Mouse (Mus musculus) cerebellum, adult 2 months (tissue): ENCODE data around the gene Dlk2. TPM values are rescaled to one million over a fixed set of nuclear protein-coding genes. Genes with fewer than 3 reads are reported as not detected.

Experiments
- DNase-seq, 2 experiments: peaks; one replicate each; pipeline ENCODE4 v3.0.0; 2021
- H3K27ac ChIP-seq: fragments of 200-500 bp; 2 replicates; pipeline ENCODE4 v1.5.1; 2012; ENCODE audit warnings: low read length, control low read depth, inconsistent platforms; ENCODE audit not compliant: insufficient read depth
- H3K27me3 ChIP-seq: fragments of 200-500 bp; 2 replicates; pipeline ENCODE4 v1.6.1; 2012; ENCODE audit warnings: inconsistent platforms, mild to moderate bottlenecking, low read length, moderate library complexity; ENCODE audit not compliant: control insufficient read depth, insufficient read depth
- H3K4me1 ChIP-seq: fragments of 200-500 bp; 2 replicates; pipeline ENCODE4 v1.6.1; 2011; ENCODE audit warnings: low read length; ENCODE audit not compliant: control insufficient read depth, insufficient read depth
- H3K4me3 ChIP-seq: fragments of 200-500 bp; replicated peaks from 2 replicates; pipeline ENCODE3; 2011; ENCODE audit warnings: mild to moderate bottlenecking, low read depth, low read length, control low read depth; ENCODE audit not compliant: insufficient read depth
- CTCF ChIP-seq: fragments of 200-500 bp; IDR thresholded peaks from 2 replicates; pipeline ENCODE4 v1.5.1; 2011; ENCODE audit warnings: low read depth, mild to moderate bottlenecking, control low read depth, low read length, moderate library complexity, borderline replicate concordance; ENCODE audit not compliant: insufficient read depth
- POLR2A ChIP-seq: fragments of 200-500 bp; IDR thresholded peaks from 2 replicates; pipeline ENCODE4 v1.6.1; 2011; ENCODE audit warnings: low read length, control low read depth, borderline replicate concordance; ENCODE audit not compliant: insufficient read depth
- WGBS: fragments of 180-500 bp; shearing (Covaris S2); methylation state at CpG from one replicate; pipeline ENCODE4 v1.1.7; 2018; 5-methylcytosine and 5-hydroxymethylcytosine counted together
- polyA plus RNA-seq: library from polyadenylated mRNA; depleted of rRNA; stranded (reverse); fragments of >200 nt; gene quantifications from 2 replicates; pipeline ENCODE4 v1.2.3, GENCODE M21; 2012; rRNA removed

Dlk2 gene
- polyA plus RNA-seq, result 8.8 and 9.0 TPM in 2 replicates

DNA sequence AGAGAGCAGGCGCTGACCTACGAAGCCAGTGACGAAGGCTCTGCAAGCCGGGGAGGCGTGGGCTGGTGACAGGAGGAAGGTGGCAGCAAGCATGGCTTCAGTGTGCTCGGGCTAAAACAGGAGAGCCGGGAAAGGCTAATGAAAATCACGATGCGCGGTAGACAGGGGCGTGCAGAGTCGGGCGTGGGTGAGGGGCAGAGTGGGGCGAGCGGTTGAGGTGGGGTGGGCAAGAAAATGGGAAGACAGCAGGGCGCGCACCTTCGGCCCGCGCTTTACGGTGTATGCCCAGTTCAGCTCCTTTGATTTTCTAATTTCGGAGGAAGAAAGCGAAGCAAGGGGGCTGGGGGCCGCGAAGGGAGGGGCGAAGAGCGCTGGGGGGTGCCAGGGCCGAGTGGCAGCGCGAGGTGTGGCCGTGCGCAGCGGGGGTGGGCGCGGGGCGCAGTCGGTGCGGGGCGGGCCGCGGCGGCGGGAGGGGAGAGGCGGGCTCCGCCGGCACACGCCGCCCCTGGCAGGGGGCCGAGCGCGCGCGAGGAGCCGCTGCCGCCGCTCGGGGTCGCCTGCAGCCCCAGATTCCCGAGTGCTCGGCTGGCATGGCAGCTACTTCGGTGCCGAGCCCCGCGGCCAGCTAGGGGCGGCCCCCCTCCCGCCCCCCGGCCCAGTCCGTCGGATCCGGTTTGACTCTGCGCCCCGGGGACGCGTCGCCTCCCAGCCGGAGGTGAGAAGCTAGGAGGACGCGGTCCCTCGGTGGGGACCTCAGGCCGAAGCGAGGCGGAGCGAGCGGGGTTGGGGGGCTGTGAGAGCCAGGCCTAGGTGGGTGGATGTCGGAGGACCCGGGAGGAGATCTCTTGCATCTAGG, at the start of gene Dlk2:
Dlk2 (plus strand) TSS at position 58 of the 856 bp plus-strand sequence.
- peak within 1 kb of the TSS; percentile 57 for H3K4me3 ChIP-seq
- under 1% methylated on average over 65 of the region's 86 CpGs for WGBS
- H3K27me3 ChIP-seq, result no peaks in the 10 kb centered on the region
- H3K4me1 ChIP-seq, result no peaks in the 10 kb centered on the region
- no peak within 1 kb of the TSS for H3K27ac ChIP-seq
- TF ChIP-seq CTCF (no peak), POLR2A (no peak)
- DNase-seq, result peak in 1 of 2 experiments; percentile 38

- no peak for TF ChIP-seq CTCF
- TF ChIP-seq POLR2A, result peak; percentile 90
- peak; percentile 95 for DNase-seq
- under 1% methylated on average over 53 of the region's 53 CpGs for WGBS
- Histone ChIP-seq H3K27me3 (no peaks in the 10 kb centered on the region), H3K27ac (peak within 1 kb of the TSS; percentile 67), H3K4me1 (peaks cover 9% of the 10 kb centered on the region), H3K4me3 (peak within 1 kb of the TSS; percentile 94)
Observed at GRCm38 (mm10) chr17:46247512-46248188, 49.6 kb upstream of the Dlk2 start, which contains the start of the genes Polr1c and Yipf3. Polr1c (minus strand) TSS chr17:46248054. Yipf3 (plus strand) TSS chr17:46248080.

DNA sequence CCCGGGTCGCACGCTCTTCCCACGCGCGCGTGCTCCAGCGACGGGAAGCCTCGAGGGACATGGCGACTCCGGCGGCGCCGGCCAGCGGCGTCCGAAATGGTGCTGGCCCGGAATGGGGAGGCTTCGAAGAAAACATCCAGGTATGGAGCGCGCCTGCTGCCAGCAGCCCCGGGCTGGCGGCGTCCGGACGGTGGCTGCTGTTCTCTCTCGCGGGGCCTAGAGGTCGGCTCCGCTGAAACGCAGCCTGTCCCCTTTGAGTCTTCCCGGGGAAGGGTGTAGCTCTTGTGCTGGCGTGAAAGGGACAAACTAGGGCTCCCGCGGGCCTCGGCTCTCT, 49.1 kb upstream of the Dlk2 start:
- no peak for DNase-seq

GRCm38 (mm10) chr17:46251174-46251573, 46.0 kb upstream of the Dlk2 start:
- TF ChIP-seq CTCF (0 out of 2 replicates have a peak, but pooled peaks have one; percentile 13), POLR2A (no peak)
- Histone ChIP-seq H3K27me3 (no peaks in the 10 kb centered on the region), H3K27ac (no peak overlapping the region), H3K4me3 (no peak overlapping the region), H3K4me1 (peaks cover 19% of the 10 kb centered on the region)
- DNase-seq, result peak in 1 of 2 experiments; percentile 29
- 71% methylated on average over 7 of the region's 7 CpGs for WGBS

More for the DNA sequence above, 49.1 kb upstream of the Dlk2 start:
- Histone ChIP-seq H3K27ac (peak overlapping the region; percentile 67), H3K4me1 (peaks cover 9% of the 10 kb centered on the region), H3K4me3 (peak overlapping the region; percentile 94), H3K27me3 (no peaks in the 10 kb centered on the region)
- under 1% methylated on average over 37 of the region's 37 CpGs for WGBS
- TF ChIP-seq POLR2A (no peak), CTCF (no peak)

GRCm38 (mm10) chr17:46252571-46253451, 44.4 kb upstream of the Dlk2 start:
- H3K27ac ChIP-seq, result no peak overlapping the region
- peak; percentile 31 to 34 for DNase-seq
- 52% methylated on average over 14 of the region's 14 CpGs for WGBS
- no peaks in the 10 kb centered on the region for H3K27me3 ChIP-seq
- 0 out of 2 replicates have a peak, but pooled peaks have one; percentile 6 for TF ChIP-seq POLR2A
- TF ChIP-seq CTCF, result peak; percentile 36; the same call in 1 of the 2 replicates
- no peak overlapping the region for H3K4me3 ChIP-seq
- peaks cover 14% of the 10 kb centered on the region for H3K4me1 ChIP-seq

GRCm38 (mm10) chr17:46253452-46254084, 43.7 kb upstream of the Dlk2 start, which contains the start of gene Lrrc73:
Lrrc73 (plus strand) TSS chr17:46253531.
- Histone ChIP-seq H3K4me1 (peaks cover 14% of the 10 kb centered on the region), H3K4me3 (peak within 1 kb of the TSS; percentile 74), H3K27ac (no peak within 1 kb of the TSS), H3K27me3 (no peaks in the 10 kb centered on the region)
- TF ChIP-seq CTCF (no peak), POLR2A (no peak)
- 1% methylated on average over 47 of the region's 48 CpGs for WGBS
- DNase-seq, result peak; percentile 92 to 93

DNA sequence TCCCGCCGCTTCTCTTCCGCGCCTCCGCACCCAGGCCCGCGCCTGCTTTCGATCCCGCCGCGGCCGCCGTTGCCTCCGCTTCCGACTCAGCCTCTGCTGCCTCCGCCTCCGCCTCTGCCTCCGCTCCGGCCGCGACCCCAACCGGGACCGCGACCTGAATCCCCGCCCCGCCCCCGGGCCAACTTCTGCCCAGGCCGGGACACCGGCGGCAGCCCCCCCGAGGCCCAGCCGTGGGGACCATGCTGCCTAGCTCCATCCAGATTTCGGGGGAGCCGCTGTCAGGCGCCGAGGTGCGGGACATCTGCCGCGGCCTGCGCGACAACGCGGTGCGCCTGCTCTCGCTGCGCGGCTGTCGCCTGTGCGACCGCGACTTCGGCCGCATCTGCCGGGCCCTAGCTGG, 43.1 kb upstream of the Dlk2 start:
- peak; percentile 58 to 71 for DNase-seq
- H3K27ac ChIP-seq, result no peak overlapping the region
- TF ChIP-seq POLR2A (no peak), CTCF (no peak)
- no peaks in the 10 kb centered on the region for H3K27me3 ChIP-seq
- H3K4me1 ChIP-seq, result peaks cover 13% of the 10 kb centered on the region
- WGBS, result under 1% methylated on average over 37 of the region's 54 CpGs
- peak overlapping the region; percentile 74 for H3K4me3 ChIP-seq
